Mouse (Mus musculus): ENCODE measurements around the gene C1qtnf2.

- TF ChIP-seq CTCF (IDR thresholded peaks at IDR 0.05): no peak
- TF ChIP-seq EP300 (IDR thresholded peaks at IDR 0.05; ENCODE audit: insufficient read depth, low read depth, low read length): no peak
- TF ChIP-seq POLR2A (IDR thresholded peaks at IDR 0.05; ENCODE audit: insufficient read depth, low read depth, low read length): no peak
Measured at GRCm38 (mm10) chr11:43485855-43486254, 11.8 kb downstream of the C1qtnf2 start.

Measured in heart, adult 2 months (tissue).